In the genomic region with DNA sequence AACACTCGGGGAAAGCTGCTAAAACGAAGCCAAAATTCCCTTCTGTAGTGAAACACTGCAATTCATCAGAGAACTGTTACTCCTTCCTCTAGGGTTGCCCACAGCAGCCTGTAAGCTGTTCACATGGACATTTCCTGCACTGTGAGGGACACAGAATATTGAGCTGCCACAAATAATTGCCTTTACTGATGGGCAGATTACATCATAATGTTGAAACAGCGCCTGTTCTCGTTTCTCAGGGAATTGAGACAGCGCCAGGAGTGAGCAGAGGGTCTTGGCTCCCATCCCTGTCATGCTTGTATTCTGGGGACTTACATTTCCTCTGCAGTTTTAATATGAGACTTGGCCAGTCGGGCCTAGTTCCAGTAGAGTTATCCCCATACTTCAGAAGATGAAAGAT, we compare ENCODE assay signal across 10 mouse cellular contexts.
DNase-seq lines count a peak whose midpoint lies in the region; ATAC-seq and TF ChIP-seq lines count a peak whose summit lies in the region.
"Had no signal": no experiment of that assay in that cellular context is flagged by ENCODE, and none has a peak within 500 bp of the region (broad histone marks: within the 10 kb centered on the region; RNA-seq: fewer than 3 reads in every experiment).

No protein-coding gene starts in this region.

- ATAC-seq in forebrain, embryonic 14.5 days: peak; percentile 82
- 0 out of 2 replicates have a peak, but pooled peaks have one; percentile 12 for ATAC-seq in limb, embryonic 14.5 days (ENCODE audit: low FRiP score, low read depth)
- ATAC-seq in CD4-positive, CD25-positive, alpha-beta regulatory T cell, adult 4 months: no peak

- no peak overlapping the region for H3K4me3 ChIP-seq in forebrain, embryonic 14.5 days (ENCODE audit: low read depth, low read length)
- no peak overlapping the region for H3K4me3 ChIP-seq in forebrain, embryonic 10.5 days
- H3K4me3 ChIP-seq in limb, embryonic 14.5 days (replicated peaks; ENCODE audit: low read length): no peak overlapping the region
- no peak overlapping the region for H3K4me3 ChIP-seq in limb, embryonic 10.5 days

- peak overlapping the region; percentile 77 for H3K27ac ChIP-seq in forebrain, embryonic 14.5 days (ENCODE audit: low read depth, low read length)
- no peak overlapping the region for H3K27ac ChIP-seq in forebrain, embryonic 10.5 days
- no peak overlapping the region for H3K27ac ChIP-seq in limb, embryonic 14.5 days (replicated peaks; ENCODE audit: low read depth, low read length)
- no peak overlapping the region for H3K27ac ChIP-seq in limb, embryonic 10.5 days

- H3K36me3 ChIP-seq in forebrain, embryonic 14.5 days (ENCODE audit: control insufficient read depth, insufficient read depth, low read length): no peaks in the 10 kb centered on the region
- no peaks in the 10 kb centered on the region for H3K36me3 ChIP-seq in forebrain, embryonic 10.5 days (replicated peaks)
- H3K36me3 ChIP-seq in limb, embryonic 14.5 days (ENCODE audit: control insufficient read depth, insufficient read depth, low read length): no peaks in the 10 kb centered on the region
- H3K36me3 ChIP-seq in limb, embryonic 10.5 days: no peaks in the 10 kb centered on the region

- no peaks in the 10 kb centered on the region for H3K27me3 ChIP-seq in forebrain, embryonic 14.5 days (replicated peaks; ENCODE audit: control insufficient read depth, insufficient read depth, low read length)
- no peaks in the 10 kb centered on the region for H3K27me3 ChIP-seq in forebrain, embryonic 10.5 days (ENCODE audit: poor library complexity, severe bottlenecking)
- H3K27me3 ChIP-seq in limb, embryonic 14.5 days (ENCODE audit: control insufficient read depth, insufficient read depth, low read length): no peaks in the 10 kb centered on the region
- no peaks in the 10 kb centered on the region for H3K27me3 ChIP-seq in limb, embryonic 10.5 days (ENCODE audit: low read depth, poor library complexity, severe bottlenecking)
- H3K27me3 ChIP-seq: CH12.LX had no signal

- no peak overlapping the region for H3K4me2 ChIP-seq in forebrain, embryonic 14.5 days (ENCODE audit: low read length)
- H3K4me2 ChIP-seq in limb, embryonic 14.5 days (replicated peaks; ENCODE audit: low read depth, low read length, severe bottlenecking): no peak overlapping the region

- no peak overlapping the region for H3K9ac ChIP-seq in forebrain, embryonic 14.5 days (ENCODE audit: low read length)
- no peak overlapping the region for H3K9ac ChIP-seq in limb, embryonic 14.5 days (ENCODE audit: low read depth, low read length, severe bottlenecking)

- H3K4me1 ChIP-seq in forebrain, embryonic 14.5 days (ENCODE audit: control insufficient read depth, insufficient read depth, low read length): peaks cover 13% of the 10 kb centered on the region
- H3K4me1 ChIP-seq in forebrain, embryonic 10.5 days: peaks cover 12% of the 10 kb centered on the region
- H3K4me1 ChIP-seq in limb, embryonic 14.5 days (ENCODE audit: control insufficient read depth, insufficient read depth, low read length): no peaks in the 10 kb centered on the region; the same call in 1 of the 2 replicates
- no peaks in the 10 kb centered on the region for H3K4me1 ChIP-seq in limb, embryonic 10.5 days

- peak; percentile 94 for DNase-seq in forebrain, embryonic 14.5 days (ENCODE audit: low spot score)
- DNase-seq in forebrain, embryonic 10.5 days (ENCODE audit: extremely low spot score, low spot score): no peak
- DNase-seq in limb, embryonic 14.5 days (ENCODE audit: low spot score): peak; percentile 60
- no peak for DNase-seq in limb, embryonic 10.5 days (ENCODE audit: low spot score)
- peak; percentile 60 for DNase-seq in brain, embryonic 18.5 days (ENCODE audit: low read depth, low spot score)
- peak; percentile 34 for DNase-seq in layer of hippocampus, adult 9-11 months
- DNase-seq in gastrocnemius, postnatal 25 days: no peak
- DNase-seq: spleen, adult 18-20 months had no signal

- no peak for TF ChIP-seq POLR2A in limb, embryonic 14.5 days (IDR thresholded peaks at IDR 0.05; ENCODE audit: borderline replicate concordance, extremely low read depth, insufficient read depth, insufficient read length)

- WGBS in forebrain, embryonic 14.5 days: 26% methylated on average over 6 of the region's 6 CpGs
- WGBS in forebrain, embryonic 10.5 days: 86% methylated on average over 6 of the region's 6 CpGs
- 46% methylated on average over 6 of the region's 6 CpGs for WGBS in limb, embryonic 14.5 days
- 82% methylated on average over 6 of the region's 6 CpGs for WGBS in limb, embryonic 10.5 days

- H3K9me3 ChIP-seq in forebrain, embryonic 14.5 days (replicated peaks; ENCODE audit: control insufficient read depth, low read length): no peaks in the 10 kb centered on the region
- no peaks in the 10 kb centered on the region for H3K9me3 ChIP-seq in forebrain, embryonic 10.5 days
- no peaks in the 10 kb centered on the region for H3K9me3 ChIP-seq in limb, embryonic 14.5 days (ENCODE audit: control insufficient read depth, low read length)
- no peaks in the 10 kb centered on the region for H3K9me3 ChIP-seq in limb, embryonic 10.5 days (replicated peaks)

Comparison
In these comparisons a context has a peak if more than half of its experiments do, and no peak if none do; other contexts are left out.
1. DNase-seq: peak in forebrain, embryonic 14.5 days (single experiment), limb, embryonic 14.5 days (single experiment), brain, embryonic 18.5 days (single experiment) and layer of hippocampus, adult 9-11 months (single experiment); none in forebrain, embryonic 10.5 days (single experiment), limb, embryonic 10.5 days (single experiment) and gastrocnemius, postnatal 25 days (single experiment).